Mouse (Mus musculus) bone marrow, adult 2 months (tissue): ENCODE data around the gene Rbm15b. TPM values are rescaled to one million over a fixed set of nuclear protein-coding genes. Genes with fewer than 3 reads are reported as not detected.

Source experiments
- H3K27ac ChIP-seq: fragments of 200-500 bp; 2 replicates; pipeline ENCODE4 v1.5.1; 2012; ENCODE audit warnings: low read depth, mild to moderate bottlenecking, control low read depth, inconsistent platforms, low read length; ENCODE audit not compliant: control insufficient read depth, poor library complexity, insufficient read depth
- H3K4me1 ChIP-seq: fragments of 200-500 bp; 2 replicates; pipeline ENCODE4 v1.6.1; 2011; ENCODE audit warnings: low read length; ENCODE audit not compliant: control insufficient read depth, insufficient read depth
- H3K4me3 ChIP-seq: fragments of 200-500 bp; replicated peaks from 2 replicates; pipeline ENCODE3; 2011; ENCODE audit warnings: mild to moderate bottlenecking, low read depth, low read length, control low read depth; ENCODE audit not compliant: control insufficient read depth
- CTCF ChIP-seq: fragments of 200-500 bp; IDR thresholded peaks from 2 replicates; pipeline ENCODE4 v1.5.1; 2011; ENCODE audit warnings: low read length, control low read depth; ENCODE audit not compliant: control insufficient read depth, insufficient read depth
- POLR2A ChIP-seq: fragments of 200-500 bp; IDR thresholded peaks from 2 replicates; pipeline ENCODE4 v1.6.1; 2011; ENCODE audit warnings: low read depth, mild to moderate bottlenecking, control low read depth, low read length, borderline replicate concordance; ENCODE audit not compliant: control insufficient read depth
- WGBS: fragments of 180-500 bp; shearing (Covaris S2); methylation state at CpG from one replicate; pipeline ENCODE4 v1.1.7; 2018; 5-methylcytosine and 5-hydroxymethylcytosine counted together
- polyA plus RNA-seq: library from polyadenylated mRNA; stranded (reverse); fragments of >200 nt; gene quantifications from 2 replicates; pipeline ENCODE4 v1.2.4, GENCODE M21; 2011; ENCODE audit warnings: low replicate concordance; ENCODE audit not compliant: missing spikeins, insufficient read depth, insufficient read length

Gene Rbm15b
- polyA plus RNA-seq, 1 experiment: 11.5 TPM

- WGBS: 96% methylated on average over 3 of the region's 3 CpGs
- Histone ChIP-seq H3K4me1 (peaks cover 2% of the 10 kb centered on the region; the same call in 1 of the 2 replicates), H3K4me3 (no peak overlapping the region), H3K27ac (no peak overlapping the region)
- no peak for TF ChIP-seq POLR2A
- TF ChIP-seq CTCF: no peak
Measured at GRCm38 (mm10) chr9:106888346-106888745, 1.1 kb upstream of the Rbm15b start.

- TF ChIP-seq CTCF (no peak), POLR2A (no peak; the same call in 1 of the 2 replicates)
- Histone ChIP-seq H3K27ac (peak overlapping the region; percentile 90; the same call in 1 of the 2 replicates), H3K4me1 (peaks cover 4% of the 10 kb centered on the region; the same call in 1 of the 2 replicates), H3K4me3 (peak overlapping the region; percentile 85)
- WGBS: 2% methylated on average over 107 of the region's 107 CpGs
Measured at GRCm38 (mm10) chr9:106885901-106886731, 1.1 kb downstream of the Rbm15b start.

GRCm38 (mm10) chr9:106884996-106885900 is 2.0 kb downstream of the Rbm15b start:
- peak overlapping the region; percentile 85 for H3K4me3 ChIP-seq
- H3K4me1 ChIP-seq: peaks cover 2% of the 10 kb centered on the region; the same call in 1 of the 2 replicates
- peak overlapping the region; percentile 75; the same call in 1 of the 2 replicates for H3K27ac ChIP-seq
- TF ChIP-seq POLR2A: no peak
- WGBS: 80% methylated on average over 44 of the region's 44 CpGs

GRCm38 (mm10) chr9:106884306-106884705 is 2.9 kb downstream of the Rbm15b start:
- TF ChIP-seq CTCF (no peak), POLR2A (no peak)
- WGBS: 81% methylated on average over 16 of the region's 16 CpGs
- no peak overlapping the region for H3K27ac ChIP-seq
- H3K4me1 ChIP-seq: peaks cover 2% of the 10 kb centered on the region; the same call in 1 of the 2 replicates
- no peak overlapping the region for H3K4me3 ChIP-seq

- peaks cover 2% of the 10 kb centered on the region; the same call in 1 of the 2 replicates for H3K4me1 ChIP-seq
- 77% methylated on average over 3 of the region's 3 CpGs for WGBS
- H3K4me3 ChIP-seq: no peak overlapping the region
- no peak for TF ChIP-seq POLR2A
- TF ChIP-seq CTCF: no peak
- peak overlapping the region; percentile 7; the same call in 1 of the 2 replicates for H3K27ac ChIP-seq
Measured at GRCm38 (mm10) chr9:106883085-106883484, 4.1 kb downstream of the Rbm15b start.

GRCm38 (mm10) chr9:106882176-106882575 is 5.1 kb downstream of the Rbm15b start:
- TF ChIP-seq CTCF: no peak
- no peak for TF ChIP-seq POLR2A
- no peak overlapping the region for H3K4me3 ChIP-seq
- WGBS: 40% methylated on average over 4 of the region's 4 CpGs
- H3K27ac ChIP-seq: no peak overlapping the region; the same call in 1 of the 2 replicates
- H3K4me1 ChIP-seq: peaks cover 2% of the 10 kb centered on the region; the same call in 1 of the 2 replicates

GRCm38 (mm10) chr9:106881071-106881755 is 6.0 kb downstream of the Rbm15b start:
- Histone ChIP-seq H3K4me1 (peaks cover 2% of the 10 kb centered on the region; the same call in 1 of the 2 replicates), H3K27ac (no peak overlapping the region), H3K4me3 (no peak overlapping the region)
- TF ChIP-seq POLR2A (no peak), CTCF (no peak)
- WGBS: 75% methylated on average over 4 of the region's 4 CpGs

- no peak for TF ChIP-seq CTCF
- TF ChIP-seq POLR2A: no peak
- peaks cover 2% of the 10 kb centered on the region; the same call in 1 of the 2 replicates for H3K4me1 ChIP-seq
- no peak overlapping the region for H3K27ac ChIP-seq
- WGBS: 77% methylated on average over 4 of the region's 4 CpGs
- no peak overlapping the region for H3K4me3 ChIP-seq
Measured at GRCm38 (mm10) chr9:106879471-106879870, 7.8 kb downstream of the Rbm15b start.
